Mouse (Mus musculus) forebrain, embryonic 16.5 days (tissue): Measurements from ENCODE around the gene Chil5. TPM values are rescaled to one million over a fixed set of nuclear protein-coding genes. Genes with fewer than 3 reads are reported as not detected.
A peak's percentile ranks its signal among the peaks of the same experiment; 100 is the strongest.
"Not testable (repeated sequence)": the region's sequence is repeated elsewhere in the genome, so short reads cannot be mapped to it uniquely, and the experiment has no call there.

Experiments used
- ATAC-seq: fragments of 200-750 bp; cut with Nextera tagmentation; 2 replicates; pipeline ENCODE4 v1.8.0; 2017; ENCODE audit warnings: mild to moderate bottlenecking, moderate library complexity
- H3K27ac ChIP-seq: fragments of 300-500 bp; sonication (generic); 2 replicates; pipeline ENCODE4 v1.5.1; 2014; ENCODE audit warnings: low read length, control low read depth
- H3K27me3 ChIP-seq: fragments of 300-500 bp; sonication (generic); replicated peaks from 2 replicates; pipeline ENCODE4 v1.6.1; 2014; ENCODE audit warnings: low read length; ENCODE audit not compliant: control insufficient read depth, insufficient read depth
- H3K36me3 ChIP-seq: fragments of 300-500 bp; sonication (generic); 2 replicates; pipeline ENCODE4 v1.6.1; 2014; ENCODE audit not compliant: control insufficient read depth, insufficient read depth
- H3K4me1 ChIP-seq: fragments of 300-500 bp; sonication (generic); replicated peaks from 2 replicates; pipeline ENCODE4 v1.6.1; 2014; ENCODE audit warnings: low read length; ENCODE audit not compliant: control insufficient read depth, insufficient read depth
- H3K4me2 ChIP-seq: fragments of 300-500 bp; sonication (generic); 2 replicates; pipeline ENCODE4 v1.6.1; 2014; ENCODE audit warnings: mild to moderate bottlenecking, low read length, control low read depth
- H3K4me3 ChIP-seq: fragments of 300-500 bp; sonication (generic); replicated peaks from 2 replicates; pipeline ENCODE4 v1.5.1; 2014; ENCODE audit warnings: mild to moderate bottlenecking, low read length, control low read depth
- H3K9ac ChIP-seq: fragments of 300-500 bp; sonication (generic); replicated peaks from 2 replicates; pipeline ENCODE4 v1.6.1; 2014; ENCODE audit warnings: low read depth, low read length, control low read depth
- H3K9me3 ChIP-seq: fragments of 300-500 bp; sonication (generic); 2 replicates; pipeline ENCODE4 v1.6.1; 2016; ENCODE audit warnings: low read length; ENCODE audit not compliant: control insufficient read depth
- WGBS: fragments of 180-500 bp; shearing (Covaris S2); extraction: QIAGEN DNeasy Blood & Tissue Kit; methylation state at CpG from one replicate; pipeline ENCODE4 v1.1.7; 2014; 5-methylcytosine and 5-hydroxymethylcytosine counted together
- polyA plus RNA-seq: library from polyadenylated mRNA; unstranded; fragments of >200 nt; fragmentation: Nextera tagmentation; extraction: Ambion mirVana; gene quantifications from 2 replicates; pipeline ENCODE4 v1.2.1, GENCODE M21; 2015

The Chil5 gene
- polyA plus RNA-seq, 1 experiment from 2014 or later: not detected

- H3K4me1 ChIP-seq, H3K9ac ChIP-seq, H3K27ac ChIP-seq, ATAC-seq, H3K4me2 ChIP-seq, H3K27me3 ChIP-seq, H3K4me3 ChIP-seq, H3K36me3 ChIP-seq, H3K9me3 ChIP-seq: not testable (repeated sequence)
- WGBS: 67% methylated on average over 10 of the region's 10 CpGs
Observed at GRCm38 (mm10) chr3:106003360-106003759, 29.3 kb downstream of the Chil5 start.

GRCm38 (mm10) chr3:106001416-106002370, 30.9 kb downstream of the Chil5 start:
- 19% methylated on average over 16 of the region's 17 CpGs for WGBS
- H3K9ac ChIP-seq: no peak overlapping the region
- peak; percentile 99 for ATAC-seq

GRCm38 (mm10) chr3:106000707-106001375, 31.8 kb downstream of the Chil5 start:
- ATAC-seq: no peak
- H3K27ac ChIP-seq: no peak overlapping the region
- H3K4me1 ChIP-seq: peaks cover 7% of the 10 kb centered on the region; the same call in 1 of the 2 replicates
- WGBS: 15% methylated on average over 11 of the region's 11 CpGs
- peak overlapping the region; percentile 22 for H3K4me3 ChIP-seq
- H3K9me3 ChIP-seq: no peaks in the 10 kb centered on the region
- peak overlapping the region; percentile 43 for H3K4me2 ChIP-seq
- no peak overlapping the region for H3K9ac ChIP-seq
- H3K36me3 ChIP-seq: no peaks in the 10 kb centered on the region
- no peaks in the 10 kb centered on the region for H3K27me3 ChIP-seq

More at GRCm38 (mm10) chr3:106001416-106002370, 30.9 kb downstream of the Chil5 start:
- H3K36me3 ChIP-seq: no peaks in the 10 kb centered on the region
- no peaks in the 10 kb centered on the region for H3K9me3 ChIP-seq
- H3K4me3 ChIP-seq: peak overlapping the region; percentile 22
- H3K4me2 ChIP-seq: peak overlapping the region; percentile 43
- H3K27me3 ChIP-seq: no peaks in the 10 kb centered on the region
- peaks cover 7% of the 10 kb centered on the region; the same call in 1 of the 2 replicates for H3K4me1 ChIP-seq
- H3K27ac ChIP-seq: no peak overlapping the region

GRCm38 (mm10) chr3:105994730-105995129, 37.9 kb downstream of the Chil5 start:
- H3K9me3 ChIP-seq: no peaks in the 10 kb centered on the region
- no peaks in the 10 kb centered on the region for H3K27me3 ChIP-seq
- no peaks in the 10 kb centered on the region for H3K4me1 ChIP-seq
- no peak overlapping the region for H3K4me2 ChIP-seq
- WGBS: 79% methylated on average over 2 of the region's 2 CpGs
- H3K27ac ChIP-seq: no peak overlapping the region
- no peak for ATAC-seq
- no peaks in the 10 kb centered on the region for H3K36me3 ChIP-seq
- H3K4me3 ChIP-seq: no peak overlapping the region
- no peak overlapping the region for H3K9ac ChIP-seq

GRCm38 (mm10) chr3:105991653-105992283, 40.8 kb downstream of the Chil5 start:
- 32% methylated on average over 4 of the region's 4 CpGs for WGBS
- no peaks in the 10 kb centered on the region for H3K4me1 ChIP-seq
- no peak overlapping the region for H3K4me3 ChIP-seq
- H3K27ac ChIP-seq: no peak overlapping the region
- H3K9me3 ChIP-seq: no peaks in the 10 kb centered on the region
- no peak overlapping the region for H3K4me2 ChIP-seq
- no peaks in the 10 kb centered on the region for H3K27me3 ChIP-seq
- peak; percentile 55 for ATAC-seq
- H3K9ac ChIP-seq: no peak overlapping the region
- H3K36me3 ChIP-seq: no peaks in the 10 kb centered on the region

- H3K4me2 ChIP-seq, H3K27me3 ChIP-seq, H3K9ac ChIP-seq, H3K4me1 ChIP-seq, ATAC-seq, H3K36me3 ChIP-seq, H3K9me3 ChIP-seq, H3K4me3 ChIP-seq, H3K27ac ChIP-seq: not testable (repeated sequence)
- 23% methylated on average over 5 of the region's 5 CpGs for WGBS
Observed at GRCm38 (mm10) chr3:105989611-105990010, 43.0 kb downstream of the Chil5 start.

GRCm38 (mm10) chr3:105974174-105974573, 58.4 kb downstream of the Chil5 start:
- H3K27me3 ChIP-seq: no peaks in the 10 kb centered on the region
- ATAC-seq: no peak
- H3K9me3 ChIP-seq: no peaks in the 10 kb centered on the region
- H3K36me3 ChIP-seq: peaks cover 6% of the 10 kb centered on the region
- H3K4me2 ChIP-seq: no peak overlapping the region
- H3K9ac ChIP-seq: no peak overlapping the region
- H3K4me1 ChIP-seq: no peaks in the 10 kb centered on the region
- 86% methylated on average over 2 of the region's 2 CpGs for WGBS
- H3K27ac ChIP-seq: no peak overlapping the region
- H3K4me3 ChIP-seq: no peak overlapping the region

- Histone ChIP-seq H3K4me2 (no peak within 1 kb of the TSS), H3K36me3 (peaks cover 11% of the 10 kb centered on the region), H3K27me3 (no peaks in the 10 kb centered on the region), H3K27ac (no peak within 1 kb of the TSS), H3K4me3 (no peak within 1 kb of the TSS), H3K9ac (no peak within 1 kb of the TSS), H3K9me3 (no peaks in the 10 kb centered on the region), H3K4me1 (no peaks in the 10 kb centered on the region)
- WGBS: 81% methylated on average over 3 of the region's 3 CpGs
- no peak for ATAC-seq
Observed at GRCm38 (mm10) chr3:105973411-105973810, 59.2 kb downstream of the Chil5 start, which contains the start of gene Ovgp1. Ovgp1 (plus strand) TSS chr3:105973711.
